Mouse (Mus musculus) brain, embryonic 14.5 days (tissue): ENCODE data around the gene Gm26897.

Source experiments
- CTCF ChIP-seq: fragments of 200-500 bp; IDR thresholded peaks from 2 replicates; pipeline ENCODE4 v1.5.1; 2012; ENCODE audit warnings: inconsistent platforms, mild to moderate bottlenecking, moderate library complexity, borderline replicate concordance; ENCODE audit not compliant: insufficient read depth, insufficient read length; ENCODE audit errors: extremely low read depth
- POLR2A ChIP-seq: fragments of 200-500 bp; IDR thresholded peaks from 2 replicates; pipeline ENCODE4 v1.6.1; 2012; ENCODE audit warnings: mild to moderate bottlenecking, inconsistent platforms, borderline replicate concordance; ENCODE audit not compliant: poor library complexity, insufficient read depth, insufficient read length, severe bottlenecking; ENCODE audit errors: extremely low read depth

DNA sequence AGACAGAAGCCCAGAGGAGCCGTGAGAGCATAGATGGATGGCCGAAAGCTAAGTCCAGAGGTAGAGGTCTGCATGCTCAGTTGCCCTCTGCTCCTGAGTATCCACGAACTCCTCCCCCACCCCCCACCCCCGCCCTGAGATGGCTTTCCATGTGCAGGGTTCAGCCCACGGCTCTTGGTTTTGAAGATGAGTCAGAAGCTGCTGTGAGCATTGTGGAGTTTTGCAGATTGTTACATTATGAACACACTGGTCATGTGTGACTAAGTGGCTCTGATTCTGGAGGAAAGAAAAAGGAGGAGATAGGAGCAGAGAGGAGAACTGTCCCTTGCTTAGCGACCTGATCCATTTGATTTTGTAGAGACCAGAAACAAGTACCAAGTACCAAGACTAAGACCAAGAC is 42.5 kb downstream of the Gm26897 start:
- TF ChIP-seq CTCF (no peak), POLR2A (no peak)
